Mouse (Mus musculus) lung, postnatal 0 days (tissue): ENCODE results near the gene Gnb5. TPM values are rescaled to one million over a fixed set of nuclear protein-coding genes. Genes with fewer than 3 reads are reported as not detected.
A peak's percentile ranks its signal among the peaks of the same experiment; 100 is the strongest.

Experiments
- ATAC-seq: fragments of 200-750 bp; cut with Nextera tagmentation; 2 replicates; pipeline ENCODE4 v1.8.0; 2017; ENCODE audit warnings: moderate library complexity
- DNase-seq: peaks from one replicate; pipeline ENCODE4 v3.0.0-alpha.2; 2016; ENCODE audit warnings: low spot score
- H3K27ac ChIP-seq: fragments of 300-500 bp; sonication (generic); 2 replicates; pipeline ENCODE4 v1.5.1; 2014; ENCODE audit warnings: antibody characterized with exemption, mild to moderate bottlenecking, low read length, mixed read lengths
- H3K27me3 ChIP-seq: fragments of 300-500 bp; sonication (generic); replicated peaks from 2 replicates; pipeline ENCODE4 v1.6.1; 2014; ENCODE audit warnings: low read length, mixed read lengths; ENCODE audit not compliant: insufficient read depth
- H3K36me3 ChIP-seq: fragments of 300-500 bp; sonication (generic); 2 replicates; pipeline ENCODE4 v1.6.1; 2014; ENCODE audit warnings: low read length, mixed read lengths; ENCODE audit not compliant: insufficient read depth
- H3K4me1 ChIP-seq: fragments of 300-500 bp; sonication (generic); 2 replicates; pipeline ENCODE4 v1.6.1; 2014; ENCODE audit warnings: antibody characterized with exemption, low read depth, low read length, mixed read lengths; ENCODE audit not compliant: insufficient read depth
- H3K4me2 ChIP-seq: fragments of 300-500 bp; sonication (generic); replicated peaks from 2 replicates; pipeline ENCODE4 v1.6.1; 2014; ENCODE audit warnings: low read depth, mild to moderate bottlenecking, low read length, moderate library complexity, mixed read lengths
- H3K4me3 ChIP-seq: fragments of 300-500 bp; sonication (generic); 2 replicates; pipeline ENCODE4 v1.5.1; 2014; ENCODE audit warnings: low read depth, low read length
- H3K9ac ChIP-seq: fragments of 300-500 bp; sonication (generic); replicated peaks from 2 replicates; pipeline ENCODE4 v1.6.1; 2014; ENCODE audit warnings: low read depth, mild to moderate bottlenecking
- H3K9me3 ChIP-seq: fragments of 300-500 bp; sonication (generic); 2 replicates; pipeline ENCODE4 v1.6.1; 2016; ENCODE audit warnings: low read length, mixed read lengths
- CTCF ChIP-seq: IDR thresholded peaks from 2 replicates; pipeline ENCODE4 v1.5.1; 2016; ENCODE audit warnings: antibody characterized with exemption, mild to moderate bottlenecking
- EP300 ChIP-seq: IDR thresholded peaks from 2 replicates; pipeline ENCODE4 v1.6.1; 2016; ENCODE audit warnings: antibody characterized with exemption, mild to moderate bottlenecking, control low read depth
- WGBS: fragments of 180-500 bp; shearing (Covaris S2); extraction: QIAGEN DNeasy Blood & Tissue Kit; methylation state at CpG from one replicate; pipeline ENCODE4 v1.1.7; 2014; 5-methylcytosine and 5-hydroxymethylcytosine counted together
- polyA plus RNA-seq: library from polyadenylated mRNA; unstranded; fragments of >200 nt; fragmentation: Nextera tagmentation; extraction: Ambion mirVana; gene quantifications from 2 replicates; pipeline ENCODE4 v1.2.1, GENCODE M21; 2015

Gnb5 gene
- polyA plus RNA-seq, 1 experiment from 2014 or later, result 11.5 TPM

GRCm38 (mm10) chr9:75313138-75313831, 7.2 kb downstream of the Gnb5 start:
- DNase-seq (no peak), ATAC-seq (no peak)
- peak overlapping the region; percentile 87 for H3K4me2 ChIP-seq
- no peaks in the 10 kb centered on the region for H3K27me3 ChIP-seq
- no peaks in the 10 kb centered on the region for H3K4me1 ChIP-seq
- 28% methylated on average over 11 of the region's 11 CpGs for WGBS
- no peaks in the 10 kb centered on the region for H3K36me3 ChIP-seq
- no peak overlapping the region for H3K27ac ChIP-seq
- H3K9me3 ChIP-seq, result no peaks in the 10 kb centered on the region
- no peak for TF ChIP-seq CTCF
- no peak for TF ChIP-seq EP300
- peak overlapping the region; percentile 59 for H3K4me3 ChIP-seq
- no peak overlapping the region for H3K9ac ChIP-seq

DNA sequence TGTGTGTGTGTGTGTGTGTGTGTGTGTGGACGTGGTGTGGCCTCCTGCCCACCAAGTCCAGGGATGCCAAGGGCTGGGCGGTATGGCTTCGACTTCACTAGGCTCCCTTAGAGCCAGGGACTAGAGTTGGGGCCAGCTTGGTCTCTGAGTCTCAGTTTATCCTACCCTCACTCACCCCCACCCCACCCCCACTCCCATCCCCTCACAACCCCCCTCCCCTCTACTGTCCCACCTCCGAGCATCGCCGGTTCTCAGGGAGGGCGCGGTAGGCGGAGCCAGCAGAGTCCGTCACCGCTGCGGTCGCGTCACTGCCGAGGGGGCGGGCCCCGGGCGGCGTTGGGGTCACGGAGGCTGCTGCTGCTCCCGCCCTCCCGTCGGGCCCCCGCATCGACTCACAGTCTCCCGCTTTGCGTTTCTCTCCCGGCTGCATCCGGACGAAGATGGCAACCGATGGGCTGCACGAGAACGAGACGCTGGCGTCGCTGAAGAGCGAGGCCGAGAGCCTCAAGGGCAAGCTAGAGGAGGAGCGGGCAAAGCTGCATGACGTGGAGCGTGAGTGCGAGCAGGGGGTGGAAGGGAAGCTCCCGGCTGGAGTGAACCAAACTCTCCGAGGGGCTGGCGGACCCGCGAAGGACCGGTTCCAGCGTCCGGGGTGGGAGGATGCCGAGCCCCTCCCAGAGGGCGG, 7.9 kb downstream of the Gnb5 start:
- H3K4me1 ChIP-seq, result no peaks in the 10 kb centered on the region
- H3K4me2 ChIP-seq, result peak overlapping the region; percentile 87
- peak; percentile 20 for TF ChIP-seq CTCF
- no peak for TF ChIP-seq EP300
- DNase-seq, result peak; percentile 70
- H3K27me3 ChIP-seq, result no peaks in the 10 kb centered on the region
- peak overlapping the region; percentile 59 for H3K4me3 ChIP-seq
- H3K9ac ChIP-seq, result peak overlapping the region; percentile 50; the same call in 1 of the 2 replicates
- peak; percentile 82 for ATAC-seq
- H3K36me3 ChIP-seq, result no peaks in the 10 kb centered on the region
- WGBS, result 6% methylated on average over 36 of the region's 52 CpGs
- 0 out of 2 replicates have a peak overlapping the region, but pooled peaks have one; percentile 9 for H3K27ac ChIP-seq
- no peaks in the 10 kb centered on the region for H3K9me3 ChIP-seq

GRCm38 (mm10) chr9:75314517-75315105, 8.5 kb downstream of the Gnb5 start:
- DNase-seq, result no peak
- Histone ChIP-seq H3K9ac (peak overlapping the region; percentile 50; the same call in 1 of the 2 replicates), H3K4me1 (no peaks in the 10 kb centered on the region), H3K27me3 (no peaks in the 10 kb centered on the region), H3K9me3 (no peaks in the 10 kb centered on the region), H3K4me2 (peak overlapping the region; percentile 87), H3K27ac (no peak overlapping the region), H3K36me3 (no peaks in the 10 kb centered on the region), H3K4me3 (peak overlapping the region; percentile 59)
- WGBS, result 8% methylated on average over 21 of the region's 22 CpGs
- no peak for ATAC-seq
- no peak for TF ChIP-seq EP300
- no peak for TF ChIP-seq CTCF

DNA sequence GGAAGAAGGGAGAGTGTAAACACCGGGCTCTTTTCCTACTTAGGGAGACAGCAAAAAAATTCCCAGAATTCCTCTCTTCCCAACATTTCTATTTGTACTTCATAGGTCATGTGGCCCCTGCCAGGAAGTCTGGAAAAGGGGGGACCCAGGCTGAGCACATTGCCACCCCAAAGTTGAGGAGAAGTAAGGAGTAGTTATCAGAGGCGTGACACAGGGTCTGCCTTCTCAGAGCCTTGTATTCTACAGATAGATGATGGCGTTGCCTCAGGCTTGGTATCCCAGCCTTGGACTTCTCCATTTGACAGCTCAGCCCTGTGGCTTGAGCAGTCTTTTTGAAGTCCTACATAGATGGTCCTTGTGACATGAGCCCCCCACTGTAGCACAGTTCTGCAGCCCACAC, 9.2 kb downstream of the Gnb5 start:
- no peak overlapping the region for H3K9ac ChIP-seq
- TF ChIP-seq EP300 (no peak), CTCF (no peak)
- no peaks in the 10 kb centered on the region for H3K4me1 ChIP-seq
- no peak overlapping the region for H3K4me3 ChIP-seq
- no peak for ATAC-seq
- no peak overlapping the region for H3K4me2 ChIP-seq
- H3K27ac ChIP-seq, result no peak overlapping the region
- H3K36me3 ChIP-seq, result no peaks in the 10 kb centered on the region
- no peak for DNase-seq
- no peaks in the 10 kb centered on the region for H3K9me3 ChIP-seq
- no peaks in the 10 kb centered on the region for H3K27me3 ChIP-seq
- WGBS, result 69% methylated on average over 3 of the region's 3 CpGs

DNA sequence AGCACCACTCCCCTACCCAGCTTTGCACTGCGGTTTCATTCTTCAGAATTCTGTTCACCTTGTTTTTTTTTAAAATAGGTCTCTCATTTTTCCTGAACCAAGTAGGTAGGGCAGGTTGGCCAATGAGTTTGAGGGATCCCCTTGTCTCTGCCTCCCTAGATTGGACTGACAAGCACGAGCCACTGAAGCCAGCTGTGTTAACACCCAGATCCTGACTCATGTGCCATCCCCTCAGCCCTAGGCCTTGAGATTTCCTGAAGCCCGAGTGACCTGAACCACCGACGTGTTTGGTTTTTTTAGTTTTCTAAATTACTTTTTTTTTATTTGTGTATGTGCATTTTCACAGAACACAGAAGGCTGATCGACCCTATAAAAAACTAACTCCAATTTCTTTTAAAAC, 10.7 kb downstream of the Gnb5 start:
- ATAC-seq, result no peak
- no peak for DNase-seq

GRCm38 (mm10) chr9:75318196-75318595, 12.1 kb downstream of the Gnb5 start:
- Histone ChIP-seq H3K9ac (no peak overlapping the region), H3K36me3 (no peaks in the 10 kb centered on the region), H3K27me3 (no peaks in the 10 kb centered on the region), H3K27ac (no peak overlapping the region), H3K9me3 (no peaks in the 10 kb centered on the region), H3K4me2 (no peak overlapping the region), H3K4me1 (no peaks in the 10 kb centered on the region), H3K4me3 (no peak overlapping the region)
- 0 out of 2 replicates have a peak, but pooled peaks have one; percentile 22 for ATAC-seq
- 73% methylated on average over 2 of the region's 2 CpGs for WGBS
- TF ChIP-seq CTCF, result no peak
- no peak for TF ChIP-seq EP300
- DNase-seq, result peak; percentile 37

More for the DNA sequence above, 10.7 kb downstream of the Gnb5 start:
- WGBS, result 81% methylated on average over 6 of the region's 6 CpGs
- Histone ChIP-seq H3K27ac (no peak overlapping the region), H3K4me1 (no peaks in the 10 kb centered on the region), H3K36me3 (no peaks in the 10 kb centered on the region), H3K9me3 (no peaks in the 10 kb centered on the region), H3K9ac (no peak overlapping the region), H3K27me3 (no peaks in the 10 kb centered on the region), H3K4me2 (no peak overlapping the region), H3K4me3 (no peak overlapping the region)
- TF ChIP-seq CTCF (no peak), EP300 (no peak)
